Mouse (Mus musculus): ENCODE results near the gene Sp7. TPM values are rescaled to one million over a fixed set of nuclear protein-coding genes. Genes with fewer than 3 reads are reported as not detected.

Sp7 gene
- polyA plus RNA-seq, 1 experiment from 2014 or later, result 0.64 TPM

- H3K9me3 ChIP-seq (ENCODE audit: control insufficient read depth, low read length), result no peaks in the 10 kb centered on the region
- no peak overlapping the region for H3K4me3 ChIP-seq (replicated peaks; ENCODE audit: low read length)
- H3K27ac ChIP-seq, result no peak overlapping the region
- no peak for ATAC-seq (ENCODE audit: low FRiP score)
- DNase-seq (ENCODE audit: low spot score), result no peak
- H3K4me1 ChIP-seq (replicated peaks; ENCODE audit: control insufficient read depth, insufficient read depth, low read length), result no peaks in the 10 kb centered on the region
- no peak overlapping the region for H3K4me2 ChIP-seq (replicated peaks)
- no peaks in the 10 kb centered on the region for H3K27me3 ChIP-seq (ENCODE audit: control insufficient read depth, insufficient read depth, low read length)
- H3K9ac ChIP-seq, result no peak overlapping the region
- 0 out of 2 replicates have a peak, but pooled peaks cover 11% of the 10 kb centered on the region for H3K36me3 ChIP-seq (replicated peaks; ENCODE audit: control insufficient read depth, insufficient read depth)
These were observed 55.5 kb downstream of the Sp7 start for GRCm38 (mm10) chr15:102311489-102311888.

GRCm38 (mm10) chr15:102310074-102310845 lies 56.7 kb downstream of the Sp7 start:
- H3K27ac ChIP-seq, result no peak overlapping the region
- WGBS, result 89% methylated on average over 10 of the region's 10 CpGs
- ATAC-seq (ENCODE audit: low FRiP score) (no peak), DNase-seq (ENCODE audit: low spot score) (no peak)
- H3K9me3 ChIP-seq (ENCODE audit: control insufficient read depth, low read length), result no peaks in the 10 kb centered on the region
- no peak overlapping the region for H3K4me3 ChIP-seq (replicated peaks; ENCODE audit: low read length)
- H3K36me3 ChIP-seq (replicated peaks; ENCODE audit: control insufficient read depth, insufficient read depth), result peaks cover 11% of the 10 kb centered on the region; the same call in 1 of the 2 replicates
- no peak overlapping the region for H3K4me2 ChIP-seq (replicated peaks)
- H3K4me1 ChIP-seq (replicated peaks; ENCODE audit: control insufficient read depth, insufficient read depth, low read length), result no peaks in the 10 kb centered on the region
- H3K27me3 ChIP-seq (ENCODE audit: control insufficient read depth, insufficient read depth, low read length), result no peaks in the 10 kb centered on the region
- H3K9ac ChIP-seq, result no peak overlapping the region

- H3K4me2 ChIP-seq (replicated peaks), result no peak overlapping the region
- no peaks in the 10 kb centered on the region for H3K27me3 ChIP-seq (ENCODE audit: control insufficient read depth, insufficient read depth, low read length)
- H3K27ac ChIP-seq, result no peak overlapping the region
- WGBS, result 87% methylated on average over 9 of the region's 9 CpGs
- DNase-seq (ENCODE audit: low spot score) (no peak), ATAC-seq (ENCODE audit: low FRiP score) (no peak)
- H3K4me3 ChIP-seq (replicated peaks; ENCODE audit: low read length), result no peak overlapping the region
- H3K9ac ChIP-seq, result no peak overlapping the region
- peaks cover 3% of the 10 kb centered on the region for H3K36me3 ChIP-seq (replicated peaks; ENCODE audit: control insufficient read depth, insufficient read depth)
- no peaks in the 10 kb centered on the region for H3K9me3 ChIP-seq (ENCODE audit: control insufficient read depth, low read length)
- no peaks in the 10 kb centered on the region for H3K4me1 ChIP-seq (replicated peaks; ENCODE audit: control insufficient read depth, insufficient read depth, low read length)
These were observed 58.3 kb downstream of the Sp7 start for GRCm38 (mm10) chr15:102308717-102309116.

Other genes with a start within 250 kb of the Sp7 start
- 54.8 and 62.4 TPM in 2 replicates for gene Spryd3, start 230.9 kb downstream of the Sp7 start, polyA plus RNA-seq (2014; fragmentation: Nextera tagmentation; extraction: Ambion mirVana)
- 1.8 and 1.9 TPM in 2 replicates for gene Igfbp6, start 222.8 kb downstream of the Sp7 start, polyA plus RNA-seq (2014; fragmentation: Nextera tagmentation; extraction: Ambion mirVana)
- 0.13 TPM in 1 of 2 replicates, not detected in the other for gene Soat2, start 216.7 kb downstream of the Sp7 start, polyA plus RNA-seq (2014; fragmentation: Nextera tagmentation; extraction: Ambion mirVana)
- 45.4 and 47.1 TPM in 2 replicates for gene Zfp740, start 163.9 kb downstream of the Sp7 start, polyA plus RNA-seq (2014; fragmentation: Nextera tagmentation; extraction: Ambion mirVana)
- gene Csad, start 162.5 kb downstream of the Sp7 start, polyA plus RNA-seq (2014; fragmentation: Nextera tagmentation; extraction: Ambion mirVana), result 27.5 and 33.3 TPM in 2 replicates
- gene Itgb7, start 135.2 kb downstream of the Sp7 start, polyA plus RNA-seq (2014; fragmentation: Nextera tagmentation; extraction: Ambion mirVana), result 0.22 and 1.1 TPM in 2 replicates
- gene Rarg, start 109.7 kb downstream of the Sp7 start, polyA plus RNA-seq (2014; fragmentation: Nextera tagmentation; extraction: Ambion mirVana), result 6.2 and 6.7 TPM in 2 replicates
- gene Gm9918, start 96.6 kb downstream of the Sp7 start, polyA plus RNA-seq (2014; fragmentation: Nextera tagmentation; extraction: Ambion mirVana), result not detected in 2 replicates
- 60.6 and 61.8 TPM in 2 replicates for gene Mfsd5, start 87.7 kb downstream of the Sp7 start, polyA plus RNA-seq (2014; fragmentation: Nextera tagmentation; extraction: Ambion mirVana)
- 6.8 and 7.0 TPM in 2 replicates for gene Espl1, start 70.9 kb downstream of the Sp7 start, polyA plus RNA-seq (2014; fragmentation: Nextera tagmentation; extraction: Ambion mirVana)
- 518 and 626 TPM in 2 replicates for gene Pfdn5, start 41.1 kb downstream of the Sp7 start, polyA plus RNA-seq (2014; fragmentation: Nextera tagmentation; extraction: Ambion mirVana)
- 77.4 and 78.4 TPM in 2 replicates for gene Myg1, start 35.5 kb downstream of the Sp7 start, polyA plus RNA-seq (2014; fragmentation: Nextera tagmentation; extraction: Ambion mirVana)
- gene Aaas, start 16.4 kb downstream of the Sp7 start, polyA plus RNA-seq (2014; fragmentation: Nextera tagmentation; extraction: Ambion mirVana), result 30.7 and 33.8 TPM in 2 replicates
- gene Sp1, start 39.0 kb upstream of the Sp7 start, polyA plus RNA-seq (2014; fragmentation: Nextera tagmentation; extraction: Ambion mirVana), result 5.3 and 6.2 TPM in 2 replicates
- gene Amhr2, start 78.2 kb upstream of the Sp7 start, polyA plus RNA-seq (2014; fragmentation: Nextera tagmentation; extraction: Ambion mirVana), result 0.13 and 0.39 TPM in 2 replicates
- 98.3 and 105 TPM in 2 replicates for gene Prr13, start 91.8 kb upstream of the Sp7 start, polyA plus RNA-seq (2014; fragmentation: Nextera tagmentation; extraction: Ambion mirVana)
- 158 and 166 TPM in 2 replicates for gene Pcbp2, start 103.4 kb upstream of the Sp7 start, polyA plus RNA-seq (2014; fragmentation: Nextera tagmentation; extraction: Ambion mirVana)
- gene Gm10337, start 136.5 kb upstream of the Sp7 start, polyA plus RNA-seq (2014; fragmentation: Nextera tagmentation; extraction: Ambion mirVana), result 9.6 and 17.2 TPM in 2 replicates
- 43.9 and 47.5 TPM in 2 replicates for gene Map3k12, start 149.9 kb upstream of the Sp7 start, polyA plus RNA-seq (2014; fragmentation: Nextera tagmentation; extraction: Ambion mirVana)
- gene Tarbp2, start 151.0 kb upstream of the Sp7 start, polyA plus RNA-seq (2014; fragmentation: Nextera tagmentation; extraction: Ambion mirVana), result 77.8 and 86.7 TPM in 2 replicates
- gene Npff, start 157.8 kb upstream of the Sp7 start, polyA plus RNA-seq (2014; fragmentation: Nextera tagmentation; extraction: Ambion mirVana), result 5.0 and 8.6 TPM in 2 replicates